Comparison of ENCODE assay signal across 14 mouse cellular contexts in the genomic region with DNA sequence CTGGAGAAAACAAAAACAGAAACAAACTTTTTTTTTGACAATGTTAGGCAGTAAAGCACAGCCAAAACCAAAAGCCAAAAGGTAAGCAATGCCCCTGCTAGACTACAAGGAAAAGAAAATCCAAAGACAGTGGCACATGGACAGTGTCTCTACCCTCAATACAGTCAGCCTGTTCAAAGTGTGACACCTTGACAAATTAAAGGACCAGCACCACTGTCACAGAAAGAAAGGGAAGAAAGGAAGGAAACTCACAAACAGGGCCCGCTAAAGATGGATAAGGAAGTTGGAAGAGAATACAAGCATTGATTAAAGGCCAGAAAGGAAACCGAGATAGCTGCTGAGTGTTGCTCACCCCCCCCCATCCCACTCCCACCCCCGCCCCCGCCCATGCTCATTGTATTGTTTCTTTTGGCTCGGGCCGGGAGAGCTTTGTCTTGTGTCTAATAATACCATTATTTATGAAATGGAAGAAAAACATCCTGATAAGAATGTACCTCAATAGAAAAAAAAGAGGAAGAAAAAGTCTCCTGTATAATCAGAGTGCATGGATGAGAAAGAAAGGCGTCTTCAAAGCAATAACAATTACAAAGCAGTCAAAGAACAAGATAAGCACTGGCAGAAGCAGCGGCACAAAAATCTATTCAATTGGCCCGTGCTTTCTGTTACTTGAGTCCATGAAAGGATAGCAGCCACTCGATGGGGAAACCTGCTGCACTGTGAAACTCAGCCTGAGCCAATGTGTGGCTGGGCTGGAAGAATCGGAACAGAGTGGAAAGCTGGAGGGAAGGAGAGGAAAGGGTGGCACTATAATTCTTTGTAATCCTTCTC.
DNase-seq lines count a peak whose midpoint lies in the region; ATAC-seq and TF ChIP-seq lines count a peak whose summit lies in the region.
"Had no signal": no experiment of that assay in that cellular context is flagged by ENCODE, and none has a peak within 500 bp of the region (broad histone marks: within the 10 kb centered on the region; RNA-seq: fewer than 3 reads in every experiment).

No protein-coding gene starts in this region.

- no peaks in the 10 kb centered on the region for H3K9me3 ChIP-seq in forebrain, embryonic 15.5 days
- H3K9me3 ChIP-seq in forebrain, embryonic 10.5 days = no peaks in the 10 kb centered on the region
- no peaks in the 10 kb centered on the region for H3K9me3 ChIP-seq in kidney, embryonic 16.5 days (ENCODE audit: low read length)
- H3K9me3 ChIP-seq in MEL (replicated peaks; ENCODE audit: insufficient read depth, low read length) = no peaks in the 10 kb centered on the region
- H3K9me3 ChIP-seq in hindbrain, embryonic 15.5 days = no peaks in the 10 kb centered on the region
- H3K9me3 ChIP-seq: embryonic facial prominence, embryonic 10.5 days had no signal

- TF ChIP-seq CTCF in MEL (IDR thresholded peaks at IDR 0.05 in 2 of 3, conservative IDR thresholded peaks at IDR 0.05 in 1 of 3; ENCODE audit: control insufficient read depth in 1 of 3, insufficient read depth in 1 of 3, low read depth in 2 of 3, low read length in 3 of 3, poor library complexity in 1 of 3, severe bottlenecking in 1 of 3) = no peak

- whole genome bisulfite sequencing in forebrain, embryonic 15.5 days = 17% methylated on average over 11 of the region's 11 CpGs
- 46% methylated on average over 11 of the region's 11 CpGs for WGBS in forebrain, embryonic 10.5 days
- whole genome bisulfite sequencing in kidney, embryonic 16.5 days = 45% methylated on average over 11 of the region's 11 CpGs
- 15% methylated on average over 11 of the region's 11 CpGs for WGBS in hindbrain, embryonic 15.5 days

- H3K4me1 ChIP-seq in forebrain, embryonic 15.5 days = peaks cover 20% of the 10 kb centered on the region
- H3K4me1 ChIP-seq in forebrain, embryonic 10.5 days = peaks cover 12% of the 10 kb centered on the region
- 0 out of 2 replicates have a peak, but pooled peaks cover 4% of the 10 kb centered on the region for H3K4me1 ChIP-seq in kidney, embryonic 16.5 days (ENCODE audit: insufficient read depth, low read length)
- H3K4me1 ChIP-seq in MEL (ENCODE audit: control insufficient read depth in 1 of 2, insufficient read depth in 2 of 2, low read length in 2 of 2) = no peaks in the 10 kb centered on the region
- H3K4me1 ChIP-seq in hindbrain, embryonic 15.5 days (replicated peaks) = peaks cover 14% of the 10 kb centered on the region

- no peak for TF ChIP-seq POLR2A in MEL (IDR thresholded peaks at IDR 0.05; ENCODE audit: control insufficient read depth in 1 of 2, insufficient read depth in 1 of 2, low read depth in 1 of 2, low read length in 2 of 2, poor library complexity in 1 of 2)

- no peak overlapping the region for H3K9ac ChIP-seq in forebrain, embryonic 15.5 days (replicated peaks)
- H3K9ac ChIP-seq in kidney, embryonic 16.5 days (replicated peaks; ENCODE audit: low read length) = no peak overlapping the region
- no peak overlapping the region for H3K9ac ChIP-seq in MEL (ENCODE audit: control insufficient read depth, low read depth, low read length, poor library complexity, severe bottlenecking)
- H3K9ac ChIP-seq in hindbrain, embryonic 15.5 days = no peak overlapping the region

- ATAC-seq in forebrain, embryonic 15.5 days (replicated peaks) = peak; percentile 53
- no peak; the same call in 1 of the 2 replicates for ATAC-seq in kidney, embryonic 16.5 days (ENCODE audit: low FRiP score, low TSS enrichment)
- no peak for ATAC-seq in hindbrain, embryonic 15.5 days (ENCODE audit: low FRiP score, low read depth)
- ATAC-seq in monocyte, adult 5-6 weeks (replicated peaks; ENCODE audit: insufficient number of reproducible peaks, low FRiP score, low TSS enrichment, poor library complexity, severe bottlenecking) = no peak
- ATAC-seq: inflammation-experienced regulatory T-cells, adult 6 months had no signal

- H3K4me3 ChIP-seq in forebrain, embryonic 15.5 days = no peak overlapping the region
- H3K4me3 ChIP-seq in forebrain, embryonic 10.5 days = no peak overlapping the region
- no peak overlapping the region for H3K4me3 ChIP-seq in kidney, embryonic 16.5 days (ENCODE audit: low read length)
- no peak overlapping the region for H3K4me3 ChIP-seq in MEL (ENCODE audit: control insufficient read depth in 1 of 2, insufficient read depth in 1 of 2, low read depth in 2 of 2, low read length in 2 of 2)
- no peak overlapping the region for H3K4me3 ChIP-seq in hindbrain, embryonic 15.5 days
- H3K4me3 ChIP-seq: embryonic facial prominence, embryonic 10.5 days had no signal

- no peak for DNase-seq in forebrain, embryonic 10.5 days (ENCODE audit: extremely low spot score, low spot score)
- no peak for DNase-seq in kidney, adult 9 months
- peak; percentile 7 for DNase-seq in MEL (ENCODE audit: low read depth, low spot score)
- DNase-seq in thymus, postnatal 25 days = no peak
- DNase-seq: cerebellum, adult 9-11 months; gastrocnemius, postnatal 14 days; kidney, postnatal 4 days had no signal

- TF ChIP-seq EP300 in MEL (IDR thresholded peaks at IDR 0.05; ENCODE audit: low read depth in 1 of 2, low read length in 2 of 2) = no peak

- H3K27ac ChIP-seq in forebrain, embryonic 15.5 days (replicated peaks) = peak overlapping the region; percentile 63
- no peak overlapping the region for H3K27ac ChIP-seq in forebrain, embryonic 10.5 days
- H3K27ac ChIP-seq in kidney, embryonic 16.5 days (ENCODE audit: low read length) = no peak overlapping the region
- H3K27ac ChIP-seq in MEL (ENCODE audit: control insufficient read depth, low read depth, low read length) = no peak overlapping the region
- H3K27ac ChIP-seq in hindbrain, embryonic 15.5 days (replicated peaks) = 0 out of 2 replicates have a peak overlapping the region, but pooled peaks have one; percentile 34
- H3K27ac ChIP-seq: embryonic facial prominence, embryonic 10.5 days; macrophage had no signal

- no peaks in the 10 kb centered on the region for H3K79me2 ChIP-seq in MEL (ENCODE audit: control insufficient read depth, insufficient read depth, low read length, poor library complexity)

- no peaks in the 10 kb centered on the region for H3K27me3 ChIP-seq in forebrain, embryonic 15.5 days
- no peaks in the 10 kb centered on the region for H3K27me3 ChIP-seq in forebrain, embryonic 10.5 days (ENCODE audit: poor library complexity, severe bottlenecking)
- H3K27me3 ChIP-seq in kidney, embryonic 16.5 days (ENCODE audit: insufficient read depth, low read length) = no peaks in the 10 kb centered on the region
- no peaks in the 10 kb centered on the region for H3K27me3 ChIP-seq in MEL (ENCODE audit: control insufficient read depth in 1 of 2, insufficient read depth in 2 of 2, low read length in 2 of 2)
- no peaks in the 10 kb centered on the region for H3K27me3 ChIP-seq in hindbrain, embryonic 15.5 days

- TF ChIP-seq RAD21 in MEL (IDR thresholded peaks at IDR 0.05; ENCODE audit: low read depth, low read length) = no peak

- H3K4me2 ChIP-seq in forebrain, embryonic 15.5 days (replicated peaks) = 0 out of 2 replicates have a peak overlapping the region, but pooled peaks have one; percentile 8
- 0 out of 2 replicates have a peak overlapping the region, but pooled peaks have one; percentile 3 for H3K4me2 ChIP-seq in kidney, embryonic 16.5 days (replicated peaks; ENCODE audit: low read depth, low read length)
- peak overlapping the region; percentile 24 for H3K4me2 ChIP-seq in hindbrain, embryonic 15.5 days

- H3K36me3 ChIP-seq in forebrain, embryonic 15.5 days = no peaks in the 10 kb centered on the region
- H3K36me3 ChIP-seq in forebrain, embryonic 10.5 days (replicated peaks) = no peaks in the 10 kb centered on the region
- H3K36me3 ChIP-seq in kidney, embryonic 16.5 days (ENCODE audit: insufficient read depth, low read length) = no peaks in the 10 kb centered on the region
- no peaks in the 10 kb centered on the region for H3K36me3 ChIP-seq in MEL (ENCODE audit: control insufficient read depth in 1 of 2, insufficient read depth in 2 of 2, low read length in 2 of 2)
- no peaks in the 10 kb centered on the region for H3K36me3 ChIP-seq in hindbrain, embryonic 15.5 days
- H3K36me3 ChIP-seq: embryonic facial prominence, embryonic 10.5 days had no signal

TF ChIP-seq in MEL, 35 proteins besides CTCF, POLR2A, EP300 and RAD21:
- TF ChIP-seq POLR2AphosphoS2 (IDR thresholded peaks at IDR 0.05; ENCODE audit: low read length) (no peak), KAT2A (conservative IDR thresholded peaks at IDR 0.05; ENCODE audit: low read depth, low read length) (no peak), SIN3A (IDR thresholded peaks at IDR 0.05; ENCODE audit: low read length) (no peak), NRF1 (IDR thresholded peaks at IDR 0.05; ENCODE audit: insufficient read depth, low read depth, low read length, poor library complexity, severe bottlenecking) (no peak), MXI1 (IDR thresholded peaks at IDR 0.05; ENCODE audit: low read depth, low read length) (no peak), MYB (IDR thresholded peaks at IDR 0.05; ENCODE audit: low read depth, low read length) (no peak), TAL1 (IDR thresholded peaks at IDR 0.05; ENCODE audit: low read length) (no peak), ZC3H11A (IDR thresholded peaks at IDR 0.05; ENCODE audit: low read depth, low read length) (no peak), TCF12 (IDR thresholded peaks at IDR 0.05; ENCODE audit: low read depth, low read length) (no peak), UBTF (IDR thresholded peaks at IDR 0.05; ENCODE audit: borderline replicate concordance, insufficient read depth, low read depth, low read length) (no peak), GATA1 (IDR thresholded peaks at IDR 0.05; ENCODE audit: low read depth, low read length) (no peak), JUND (IDR thresholded peaks at IDR 0.05; ENCODE audit: low read depth, low read length) (no peak), SMC3 (IDR thresholded peaks at IDR 0.05; ENCODE audit: low read depth, low read length) (no peak), ZNF384 (IDR thresholded peaks at IDR 0.05; ENCODE audit: low read depth, low read length) (no peak), GABPA (IDR thresholded peaks at IDR 0.05; ENCODE audit: low read depth, low read length) (no peak), HCFC1 (IDR thresholded peaks at IDR 0.05; ENCODE audit: low read depth, low read length) (no peak), ELF1 (IDR thresholded peaks at IDR 0.05; ENCODE audit: low read depth, low read length) (no peak)

Comparison
In these comparisons a context has a peak if more than half of its experiments do, and no peak if none do; other contexts are left out.
1. H3K27ac ChIP-seq: peak in forebrain, embryonic 15.5 days (single experiment) and hindbrain, embryonic 15.5 days (single experiment); none in forebrain, embryonic 10.5 days (single experiment), kidney, embryonic 16.5 days (single experiment) and MEL (single experiment).
2. Peak in every context shown above with its lines, with median percentiles within 50 percentile points of each other: H3K4me2 ChIP-seq.